Mouse (Mus musculus) naive thymus-derived CD4-positive, alpha-beta T cell, adult 2 months (primary cell): Measurements from ENCODE around the gene Cdc16.
"Not testable (repeated sequence)": the region's sequence is repeated elsewhere in the genome, so short reads cannot be mapped to it uniquely, and the experiment has no call there.

ENCODE experiments used
- DNase-seq: peaks from one replicate; pipeline ENCODE4 v3.0.0-alpha.2; 2011; ENCODE audit warnings: low read depth

Cdc16 gene

DNA sequence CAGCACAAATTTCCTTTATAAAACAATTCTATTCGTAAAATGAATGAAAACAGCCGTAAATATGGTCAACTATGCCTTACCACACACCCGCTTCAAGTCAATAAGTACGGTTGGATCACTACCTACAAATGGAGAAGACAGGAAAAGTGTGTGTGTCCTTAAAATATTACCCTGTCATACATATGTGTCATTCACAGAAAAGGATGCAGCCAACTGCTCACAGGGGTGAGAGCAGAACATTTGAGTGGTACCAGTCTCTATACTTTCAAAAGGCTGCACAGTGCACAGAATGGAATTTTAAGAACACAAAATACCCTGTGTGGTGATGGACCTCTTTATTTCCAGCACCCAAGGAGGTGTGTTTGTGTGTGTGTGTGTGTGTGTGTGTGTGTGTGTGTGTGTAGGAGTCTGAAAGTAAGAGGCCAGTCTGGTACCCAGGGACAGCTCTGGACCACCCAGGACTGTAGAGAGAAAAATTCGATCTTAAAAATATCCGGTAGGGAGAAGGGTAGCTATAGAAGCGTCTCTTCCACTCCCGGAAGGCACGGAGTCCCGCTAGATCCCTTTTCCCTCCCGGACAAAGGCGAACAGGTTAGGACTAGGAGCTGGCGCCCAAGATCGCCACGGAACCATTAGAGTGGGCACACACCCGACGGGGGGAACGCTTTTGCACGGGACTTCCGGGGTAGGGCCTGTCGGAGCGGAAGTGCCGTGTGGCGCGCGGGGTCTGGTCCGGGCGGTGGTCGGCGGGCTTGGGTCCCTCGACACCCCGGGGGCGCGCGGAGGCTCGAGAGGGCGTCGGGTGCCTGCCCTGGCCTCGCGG lies at the start of gene Cdc16:
TSS of gene Cdc16 (plus strand) at position 695 of the 823 bp plus-strand sequence.
- peak; percentile 90 for DNase-seq

DNA sequence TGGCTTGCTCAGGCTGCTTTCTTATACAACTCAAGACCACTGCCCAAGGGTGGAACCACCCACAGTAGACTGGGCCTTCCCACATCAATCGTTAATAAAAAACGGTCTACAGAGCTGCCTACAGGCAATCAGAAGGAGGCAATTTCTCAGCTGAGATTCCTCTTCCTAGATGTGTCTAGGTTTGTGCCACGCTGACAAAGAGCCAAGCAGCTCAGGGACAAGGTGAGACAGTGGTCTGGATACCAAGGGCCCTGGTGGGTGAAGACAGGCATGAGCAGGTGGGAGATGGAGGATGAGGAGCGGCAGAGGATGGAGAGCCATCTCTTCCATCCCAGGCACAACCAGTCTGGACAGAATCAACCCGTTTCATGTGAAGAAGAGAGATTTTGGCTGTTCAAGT lies 49.0 kb upstream of the Cdc16 start:
- no peak for DNase-seq

DNA sequence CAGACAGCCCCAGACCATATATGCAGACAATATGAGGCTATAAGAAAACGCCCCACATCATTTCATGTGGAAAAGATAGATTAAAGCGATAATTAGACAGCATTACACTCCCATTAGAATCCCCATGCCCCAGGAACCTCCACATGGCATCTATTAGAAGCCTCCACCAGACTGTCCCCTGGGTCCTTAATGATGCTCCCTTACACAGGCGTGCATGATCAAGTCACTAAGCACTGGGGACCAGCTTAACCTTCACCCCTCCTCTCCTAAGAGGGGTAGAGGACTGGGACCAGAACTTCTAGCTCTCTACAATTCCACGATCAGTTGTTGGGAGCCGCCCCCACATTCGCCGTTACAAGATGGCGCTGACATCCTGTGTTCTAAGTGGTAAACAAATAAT lies 38.5 kb upstream of the Cdc16 start:
- no peak for DNase-seq

DNA sequence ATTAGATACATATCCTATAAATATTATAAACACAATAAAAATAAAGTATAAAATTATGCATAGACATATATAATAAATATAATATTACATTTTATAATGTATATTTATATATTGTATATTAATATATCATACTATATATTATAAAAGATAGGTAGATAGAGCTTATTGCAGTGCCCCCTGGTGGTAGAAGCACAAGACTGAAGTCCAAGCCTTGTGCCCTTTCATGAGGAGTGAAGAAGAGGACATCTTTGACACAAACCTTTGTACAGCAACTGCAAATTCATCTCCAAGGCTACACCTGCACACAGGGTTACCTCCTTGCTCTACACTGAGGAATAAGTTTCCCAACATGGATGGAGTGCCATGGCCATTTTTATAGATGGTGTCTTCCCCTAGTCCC lies 31.8 kb upstream of the Cdc16 start:
- DNase-seq: peak; percentile 81

DNA sequence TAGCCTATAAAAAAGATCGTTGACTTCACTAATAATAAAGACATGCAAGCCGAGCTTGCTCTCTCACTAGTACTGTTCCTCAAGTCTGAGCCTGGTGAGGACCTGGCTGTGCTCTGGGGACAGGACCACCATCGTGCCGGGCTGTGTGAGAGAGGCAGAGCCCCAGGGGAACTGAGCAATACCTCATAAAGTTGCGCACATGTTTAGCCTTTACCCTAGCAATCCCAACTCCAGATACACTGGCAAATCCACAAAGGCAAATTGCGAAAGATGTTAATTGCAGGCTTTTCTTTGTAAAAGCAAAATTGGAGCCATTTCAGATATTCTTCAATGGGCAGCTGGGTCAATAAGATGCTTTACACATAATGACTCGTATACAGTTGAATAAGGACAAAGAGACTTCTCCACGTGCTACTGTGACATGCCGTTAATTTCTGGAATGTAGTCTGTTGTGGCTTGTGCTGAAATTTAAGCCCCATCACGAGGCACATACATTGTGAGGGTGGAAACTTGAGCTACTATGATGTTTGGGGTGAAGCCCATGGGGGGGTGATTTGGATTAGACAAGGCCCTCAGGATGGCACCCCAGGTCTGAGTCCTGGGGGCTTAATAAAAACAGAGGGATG lies 29.9 kb upstream of the Cdc16 start:
- no peak for DNase-seq

DNA sequence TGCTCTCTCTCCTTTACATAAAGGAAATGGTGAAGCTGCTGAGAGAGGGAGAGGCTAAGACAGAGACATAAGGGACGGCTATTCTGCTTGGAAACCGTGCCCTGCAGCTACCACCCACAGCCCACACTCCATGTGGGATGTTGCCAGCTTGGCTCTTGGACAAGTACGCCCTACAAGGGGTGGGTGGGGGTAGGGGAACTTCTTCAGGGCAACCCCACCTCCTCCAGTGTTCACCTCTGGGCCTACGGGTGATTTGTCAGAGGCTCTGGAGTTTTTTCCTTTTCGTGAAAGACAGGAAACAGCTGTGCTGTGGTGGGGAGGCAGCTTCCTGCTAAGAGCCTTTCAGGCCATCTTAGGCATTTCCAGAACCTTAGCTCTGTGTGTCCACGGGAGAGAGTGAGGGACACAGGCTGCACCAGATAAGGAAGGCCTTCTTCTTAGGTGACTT lies 17.1 kb upstream of the Cdc16 start:
- peak; percentile 54 for DNase-seq

DNA sequence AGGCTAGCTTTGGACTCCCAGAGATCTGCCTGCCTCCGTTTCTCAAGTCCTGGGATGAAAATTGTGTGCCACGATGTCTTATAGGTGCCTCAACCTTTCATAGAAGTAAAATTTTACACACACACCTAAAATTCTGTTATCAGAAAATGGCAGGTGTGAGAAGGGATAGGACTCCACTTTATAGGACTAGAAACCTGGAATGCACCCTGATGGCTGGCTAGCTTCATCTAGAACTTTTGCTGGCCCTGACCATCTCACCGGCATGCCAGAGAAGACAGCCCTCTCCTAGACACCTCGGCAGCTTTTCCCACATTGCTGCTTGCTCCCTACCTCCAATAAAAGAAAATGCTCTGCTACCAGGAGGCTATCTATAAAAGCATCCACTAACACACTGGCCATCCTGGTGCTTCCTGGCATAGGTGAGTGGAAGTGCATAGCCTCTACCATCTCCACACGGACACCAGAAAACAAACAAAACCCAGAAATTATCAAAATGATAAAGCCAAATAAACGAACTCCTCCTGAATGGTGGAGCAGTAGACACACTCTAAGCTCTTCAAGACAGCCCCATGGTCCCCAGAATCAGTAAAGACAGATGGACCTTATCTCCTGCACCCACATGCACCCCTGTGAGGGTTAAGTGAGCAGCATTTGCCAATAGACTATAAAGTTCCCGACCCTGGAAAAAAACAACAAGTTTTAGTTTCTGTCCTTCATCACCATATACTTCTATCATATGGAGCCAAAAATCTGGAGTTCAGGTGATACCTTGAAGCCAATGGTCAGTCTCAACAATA lies 16.5 kb upstream of the Cdc16 start:
- DNase-seq: no peak

DNA sequence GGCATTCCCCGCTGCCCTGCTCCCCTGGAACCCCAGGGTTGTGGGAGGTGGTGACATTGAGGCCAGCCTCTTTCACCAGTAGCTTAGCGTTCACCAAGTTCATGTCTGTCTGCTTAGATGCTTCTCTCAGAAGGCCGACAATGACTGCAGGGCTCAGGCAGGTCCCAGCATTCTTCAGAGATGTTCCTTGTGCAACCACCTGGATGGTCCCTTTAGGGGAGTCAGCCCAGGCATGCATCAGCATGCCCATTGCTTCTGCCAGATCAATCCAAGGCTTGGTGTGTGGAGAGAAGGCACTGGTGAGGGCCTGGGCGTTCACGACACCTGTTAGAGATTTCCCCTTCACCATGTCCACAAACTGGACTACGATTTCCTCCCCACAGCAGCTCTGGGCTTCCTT lies 11.3 kb upstream of the Cdc16 start:
- DNase-seq: not testable (repeated sequence)

DNA sequence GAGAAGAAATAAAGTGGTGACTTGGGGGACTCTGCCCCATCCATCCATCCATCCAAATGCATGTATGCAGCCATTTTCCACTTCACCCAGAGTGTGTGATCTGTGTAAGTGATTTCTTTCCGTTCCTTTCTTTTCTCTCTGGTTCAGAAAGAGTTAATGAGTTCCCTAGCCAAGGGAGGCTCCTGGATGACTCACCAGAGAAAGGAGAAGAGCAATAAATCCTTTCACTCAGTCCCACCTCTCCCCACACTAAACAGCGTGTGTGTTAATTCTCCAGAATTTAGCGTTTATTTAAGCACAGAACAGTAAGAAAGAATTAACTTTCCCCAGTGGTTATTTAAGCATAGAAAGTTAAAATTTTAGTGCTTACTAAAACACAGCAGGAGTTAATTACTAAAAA lies 9.8 kb upstream of the Cdc16 start:
- DNase-seq: no peak

DNA sequence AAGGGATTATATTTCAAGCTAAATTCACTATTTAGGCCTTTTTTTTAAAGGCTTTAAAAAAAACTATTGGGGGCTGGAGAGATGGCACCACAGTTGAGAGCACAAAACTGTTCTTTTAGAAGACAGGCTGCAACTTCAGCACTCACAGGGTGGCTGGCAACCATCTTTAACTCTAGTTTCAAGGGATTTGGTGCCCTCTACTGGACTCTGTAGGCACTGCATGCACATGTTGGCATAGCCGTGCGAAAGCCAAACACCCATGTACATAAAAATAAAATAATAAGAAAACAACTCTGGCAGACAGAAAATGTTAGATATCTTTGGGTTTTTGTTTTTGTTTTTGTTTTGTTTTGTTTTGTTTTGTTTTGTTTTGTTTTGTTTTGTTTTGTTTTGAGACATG lies 3.8 kb upstream of the Cdc16 start:
- DNase-seq: peak; percentile 91

DNA sequence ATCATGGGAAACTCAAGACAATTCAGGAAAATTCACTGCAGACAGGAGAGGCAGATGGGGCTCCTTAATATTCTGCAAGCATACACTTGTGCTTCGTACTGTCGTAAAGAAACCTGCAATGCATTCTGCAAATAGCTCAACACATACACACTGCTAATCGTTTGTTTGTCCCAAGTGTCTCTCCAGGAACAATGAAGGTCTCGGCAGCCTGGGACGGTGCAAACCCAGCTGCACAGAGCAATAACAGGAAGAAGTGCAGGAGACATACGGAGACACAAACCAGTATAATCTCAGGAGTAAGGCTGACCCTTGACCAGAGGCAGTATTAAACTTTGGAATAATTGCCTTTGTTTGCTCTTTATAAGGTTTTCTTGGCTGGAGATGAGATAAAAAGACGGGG lies 996 bp upstream of the Cdc16 start:
- DNase-seq: no peak

DNA sequence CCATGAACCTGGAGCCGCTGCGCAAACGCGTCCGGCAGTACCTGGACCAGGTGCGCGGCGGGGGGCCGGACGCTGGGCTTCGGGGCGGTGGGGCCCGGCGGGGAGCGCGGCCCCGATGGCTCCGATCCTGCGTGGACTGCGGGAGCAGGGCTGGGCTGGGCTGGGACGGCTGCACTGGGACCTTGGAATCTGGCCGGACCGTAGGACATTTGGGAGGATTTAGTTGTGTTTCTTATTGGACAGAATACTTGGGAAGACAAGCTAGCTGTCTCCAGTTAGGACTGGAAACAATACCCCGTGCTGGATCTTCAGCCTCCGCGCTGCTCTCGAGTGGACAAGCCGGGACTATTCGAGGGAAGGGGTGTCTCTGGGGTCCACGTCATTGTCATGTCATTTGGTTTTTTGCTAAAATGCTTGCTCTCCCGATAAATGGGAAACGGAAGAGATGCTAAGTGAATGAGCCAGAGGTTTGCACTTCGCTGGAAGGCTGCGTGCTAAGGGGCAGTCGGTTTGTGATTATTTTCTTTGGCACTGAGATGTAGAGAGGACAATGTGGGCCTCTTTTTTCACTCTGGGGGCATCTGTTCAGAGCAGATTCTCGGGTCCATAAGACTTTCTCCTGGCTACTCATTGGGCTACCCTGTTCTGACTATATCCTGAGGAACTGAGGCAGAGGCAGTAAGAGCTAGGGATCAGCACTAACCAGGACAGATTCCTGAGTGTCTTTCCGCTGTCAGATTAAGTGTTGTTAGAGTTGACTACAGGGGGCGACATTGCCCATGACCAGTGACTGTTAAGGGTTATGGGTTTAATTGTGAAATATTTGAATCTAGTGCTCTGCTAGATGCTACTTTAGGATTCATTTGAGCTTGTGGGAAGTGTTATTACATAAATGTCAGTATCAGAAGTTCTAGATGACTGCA lies 590 bp downstream of the Cdc16 start:
- peak; percentile 76 for DNase-seq

DNA sequence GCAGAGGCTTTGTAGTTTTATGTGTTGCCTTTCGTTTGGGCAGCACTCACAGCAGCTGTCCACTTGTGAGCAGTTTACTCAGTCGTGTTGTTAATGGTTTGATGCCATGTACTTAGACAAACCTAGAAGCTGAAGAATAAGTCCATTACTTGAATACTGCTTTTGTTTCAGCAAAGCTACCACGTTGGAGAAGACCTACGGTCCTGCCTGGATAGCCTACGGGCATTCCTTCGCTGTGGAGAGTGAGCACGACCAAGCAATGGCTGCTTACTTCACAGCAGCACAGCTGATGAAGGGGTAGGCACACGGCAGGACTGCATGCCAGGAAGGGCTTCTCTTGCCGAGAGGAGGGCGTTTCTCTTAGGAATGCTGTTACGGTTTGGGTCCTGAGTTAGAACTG lies 11.7 kb downstream of the Cdc16 start:
- no peak for DNase-seq

DNA sequence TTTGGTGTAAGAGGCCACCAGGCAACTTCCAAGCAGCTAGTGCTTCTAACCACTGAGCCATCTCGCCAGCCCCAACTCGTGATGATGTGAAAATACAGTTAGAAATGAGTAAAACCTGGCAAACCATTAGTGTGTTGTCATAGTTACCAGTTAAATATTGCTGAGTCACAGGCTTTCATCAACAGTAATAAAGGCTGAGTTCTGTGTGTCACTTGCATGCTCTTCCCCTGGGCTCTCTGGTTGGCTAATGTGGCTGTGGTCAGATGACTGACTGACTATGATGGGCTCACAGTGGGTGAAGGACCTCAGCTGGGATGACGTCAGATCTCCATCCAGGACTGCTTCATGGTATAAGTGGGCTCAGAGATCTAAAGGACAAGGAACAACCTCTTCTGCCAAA lies 23.1 kb downstream of the Cdc16 start:
- DNase-seq: no peak

DNA sequence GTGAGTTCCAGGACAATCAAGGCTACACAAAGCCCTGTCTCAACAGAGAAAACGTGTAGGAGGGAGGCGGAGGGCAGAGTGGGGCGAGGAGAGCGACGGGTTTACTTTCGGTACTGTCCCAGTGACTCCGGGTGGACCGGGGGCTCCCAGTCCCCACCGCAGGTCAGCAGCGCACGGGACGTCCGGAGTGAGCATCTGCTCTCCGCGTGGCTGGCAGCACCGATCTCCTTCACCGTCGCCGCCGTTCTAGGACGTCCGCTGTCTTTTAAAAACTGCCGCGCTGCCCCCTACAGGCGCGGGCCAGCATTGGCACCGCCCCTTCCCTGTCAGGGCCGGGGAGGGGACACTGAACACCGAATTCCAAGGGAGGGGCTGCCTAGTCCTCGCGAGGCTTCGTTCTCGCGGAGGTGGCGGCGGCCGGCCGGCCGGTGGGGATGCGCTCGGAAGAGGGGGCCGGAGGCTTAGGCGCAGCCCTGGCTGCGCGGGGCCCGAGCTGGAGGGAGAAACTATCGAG lies 27.8 kb downstream of the Cdc16 start, which contains the start of gene Upf3a:
TSS of gene Upf3a (plus strand) at position 366 of the 514 bp plus-strand sequence.
- DNase-seq: peak; percentile 97

DNA sequence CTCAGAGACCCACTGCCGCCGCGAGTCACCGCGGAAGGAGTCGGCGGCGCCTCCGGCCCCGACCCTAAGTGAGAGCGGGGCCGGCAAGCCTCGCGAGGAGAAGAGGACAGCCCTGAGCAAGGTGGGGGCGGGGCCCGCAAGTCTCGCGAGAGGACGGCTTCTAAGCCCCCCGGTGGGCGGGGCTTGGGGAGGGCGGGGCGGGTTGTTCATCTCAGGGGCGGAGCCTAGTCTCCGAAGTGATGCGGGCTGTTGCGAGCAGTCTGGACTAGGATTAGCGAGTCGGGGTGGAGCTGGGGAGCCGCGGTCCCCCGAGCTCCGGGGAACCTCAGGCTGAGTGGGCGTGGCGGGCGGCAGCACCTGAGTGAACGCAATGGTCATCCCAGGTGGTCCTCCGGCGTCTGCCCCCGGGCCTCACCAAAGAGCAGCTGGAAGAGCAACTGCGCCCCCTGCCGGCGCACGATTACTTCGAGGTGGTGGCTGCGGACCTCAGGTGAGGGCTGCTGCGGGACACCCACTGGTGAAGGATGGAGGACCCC lies 28.4 kb downstream of the Cdc16 start:
- DNase-seq: peak; percentile 99

DNA sequence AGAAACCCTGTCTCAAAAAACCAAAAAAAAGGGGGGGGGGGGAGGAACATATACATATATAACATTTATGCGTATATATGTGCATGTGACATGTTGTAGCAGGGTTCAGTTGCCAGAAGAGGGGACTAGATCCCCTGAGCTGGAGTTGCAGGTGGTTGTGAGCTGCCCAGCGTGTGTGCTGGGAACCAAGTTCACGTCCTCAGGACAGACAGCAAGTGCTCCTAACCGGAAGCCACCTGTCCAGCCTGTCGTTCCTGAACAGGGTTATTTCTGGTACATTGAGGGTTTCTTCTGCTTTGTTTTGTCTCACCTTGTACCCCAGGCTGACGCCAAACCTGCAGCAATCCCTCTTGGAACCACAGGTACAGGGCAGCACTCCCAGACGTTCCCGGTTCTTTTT lies 32.1 kb downstream of the Cdc16 start:
- DNase-seq: no peak

DNA sequence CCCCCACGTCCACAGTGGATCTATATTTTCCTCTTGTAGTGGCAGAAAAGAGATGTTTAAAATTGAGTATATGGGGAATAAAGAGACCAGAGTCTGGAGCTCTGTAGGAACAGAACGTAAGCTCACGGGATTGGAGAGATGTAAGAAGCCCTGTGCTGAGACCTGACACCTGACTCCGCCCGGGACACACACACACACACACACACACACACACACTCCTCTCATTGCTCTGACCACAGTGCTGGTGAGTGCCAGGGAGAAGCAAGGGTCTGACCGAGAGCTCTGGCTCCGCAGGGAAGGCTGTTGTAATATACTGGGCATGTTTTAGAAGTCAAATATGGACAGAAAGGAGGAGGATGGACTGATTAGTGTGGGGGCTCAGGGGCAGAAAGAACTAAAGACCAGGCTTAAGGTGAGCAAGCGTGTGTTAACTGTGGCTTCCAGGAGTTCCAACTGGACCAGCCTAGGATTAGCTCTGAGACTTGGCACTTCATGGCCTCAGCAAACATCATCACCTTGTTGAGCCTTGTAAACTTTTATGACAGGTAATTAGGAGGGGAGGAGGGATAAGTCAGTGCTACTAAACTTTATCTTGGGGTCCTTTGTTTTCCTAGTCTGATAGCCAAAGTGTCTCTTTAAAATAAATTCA lies 35.7 kb downstream of the Cdc16 start:
- DNase-seq: no peak

DNA sequence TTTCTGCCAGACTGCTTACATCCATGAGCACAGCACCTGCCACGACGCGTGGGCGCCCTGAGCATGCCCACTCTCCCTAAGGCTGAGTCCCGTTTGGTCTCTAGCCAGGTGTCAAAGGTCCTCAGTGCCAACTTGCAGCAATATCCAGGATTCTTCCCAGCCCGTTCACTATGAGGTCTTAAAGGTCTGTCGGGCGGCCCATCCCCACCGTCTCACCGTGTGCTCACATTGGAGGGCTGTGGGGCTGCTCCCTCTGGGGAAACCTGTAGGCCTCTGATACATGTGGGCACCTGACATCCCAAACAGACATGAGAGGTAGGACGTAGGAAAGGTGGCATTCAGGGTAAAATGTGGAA lies 36.2 kb downstream of the Cdc16 start:
- DNase-seq: no peak

DNA sequence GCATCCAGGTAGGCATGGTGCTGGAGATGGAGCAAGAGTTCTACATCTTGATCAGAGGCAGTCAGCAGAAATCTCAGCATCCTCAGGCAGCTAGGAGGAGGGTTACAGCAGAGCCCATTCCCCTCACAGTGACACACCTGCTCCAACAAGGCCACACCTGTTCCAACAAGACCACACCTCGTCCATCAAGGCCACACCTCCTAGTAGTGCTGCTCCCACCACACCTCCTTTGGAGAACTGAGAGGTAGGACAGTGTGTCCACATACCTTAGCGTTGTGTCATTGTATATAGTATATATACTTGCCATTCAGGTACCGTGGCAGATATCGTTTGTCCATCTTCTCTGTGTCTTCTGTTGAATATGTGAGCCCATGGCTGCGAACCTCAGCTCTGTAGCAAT lies 40.2 kb downstream of the Cdc16 start:
- DNase-seq: no peak

DNA sequence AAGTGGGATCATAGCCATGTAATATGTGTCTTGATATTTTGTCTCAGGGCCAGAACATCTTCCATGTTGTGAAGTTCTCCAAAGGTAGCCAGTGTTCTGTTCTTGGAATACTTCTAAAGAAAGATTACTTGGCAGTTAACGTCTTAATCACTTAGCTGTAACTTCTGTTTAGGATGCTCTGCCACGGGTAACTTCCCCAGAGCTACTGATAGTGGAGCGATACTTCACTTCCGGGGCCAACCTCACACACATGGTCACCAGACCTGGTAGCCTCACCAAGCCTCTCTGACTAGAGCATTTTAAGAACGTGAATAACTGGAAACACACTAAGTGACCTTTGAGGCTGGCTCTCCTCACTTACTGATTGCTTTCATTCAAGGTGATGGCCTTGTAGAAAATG lies 42.1 kb downstream of the Cdc16 start:
- DNase-seq: no peak
